Mouse (Mus musculus) liver, adult 2 months (tissue): ENCODE measurements around the gene Gemin8.

Source experiments
- CTCF ChIP-seq: fragments of 200-500 bp; IDR thresholded peaks from 2 replicates; pipeline ENCODE4 v1.5.1; 2011; ENCODE audit warnings: low read depth, low read length, control low read depth
- POLR2A ChIP-seq: fragments of 200-500 bp; IDR thresholded peaks from 2 replicates; pipeline ENCODE4 v1.6.1; 2011; ENCODE audit warnings: low read length, control low read depth; ENCODE audit not compliant: insufficient read depth; ENCODE audit errors: extremely low read depth

- TF ChIP-seq CTCF (no peak), POLR2A (no peak)
These were observed 2.3 kb upstream of the Gemin8 start for GRCm38 (mm10) chrX:166167923-166168322.
